Mouse (Mus musculus) lung, embryonic 14.5 days (tissue): Measurements from ENCODE around the gene Sorcs2. TPM values are rescaled to one million over a fixed set of nuclear protein-coding genes. Genes with fewer than 3 reads are reported as not detected.
A peak's percentile ranks its signal among the peaks of the same experiment; 100 is the strongest.
"Not testable (repeated sequence)": the region's sequence is repeated elsewhere in the genome, so short reads cannot be mapped to it uniquely, and the experiment has no call there.

Experiments used
- ATAC-seq: fragments of 200-750 bp; cut with Nextera tagmentation; 2 replicates; pipeline ENCODE4 v1.8.0; 2017; ENCODE audit warnings: mild to moderate bottlenecking, moderate TSS enrichment, moderate library complexity; ENCODE audit not compliant: insufficient read depth
- DNase-seq: peaks from one replicate; pipeline ENCODE4 v3.0.0-alpha.2; 2015
- H3K27ac ChIP-seq: fragments of 300-500 bp; sonication (generic); 2 replicates; pipeline ENCODE4 v1.5.1; 2014; ENCODE audit warnings: low read depth, mild to moderate bottlenecking, moderate library complexity
- H3K27me3 ChIP-seq: fragments of 300-500 bp; sonication (generic); 2 replicates; pipeline ENCODE4 v1.6.1; 2014; ENCODE audit warnings: low read length, control low read depth; ENCODE audit not compliant: insufficient read depth
- H3K36me3 ChIP-seq: fragments of 300-500 bp; sonication (generic); 2 replicates; pipeline ENCODE4 v1.6.1; 2014; ENCODE audit warnings: control low read depth; ENCODE audit not compliant: insufficient read depth
- H3K4me1 ChIP-seq: fragments of 300-500 bp; sonication (generic); 2 replicates; pipeline ENCODE4 v1.6.1; 2014; ENCODE audit warnings: antibody characterized with exemption, control low read depth; ENCODE audit not compliant: insufficient read depth
- H3K4me2 ChIP-seq: fragments of 300-500 bp; sonication (generic); 2 replicates; pipeline ENCODE4 v1.6.1; 2014; ENCODE audit warnings: mild to moderate bottlenecking
- H3K4me3 ChIP-seq: fragments of 300-500 bp; sonication (generic); 2 replicates; pipeline ENCODE4 v1.5.1; 2014; ENCODE audit warnings: low read depth, low read length
- H3K9ac ChIP-seq: fragments of 300-500 bp; sonication (generic); 2 replicates; pipeline ENCODE4 v1.6.1; 2014
- H3K9me3 ChIP-seq: fragments of 300-500 bp; sonication (generic); 2 replicates; pipeline ENCODE4 v1.6.1; 2016; ENCODE audit warnings: low read depth, low read length, control low read depth
- CTCF ChIP-seq: IDR thresholded peaks from 2 replicates; pipeline ENCODE4 v1.5.1; 2016; ENCODE audit warnings: antibody characterized with exemption, low read depth
- WGBS: fragments of 180-500 bp; shearing (Covaris S2); extraction: QIAGEN DNeasy Blood & Tissue Kit; methylation state at CpG from one replicate; pipeline ENCODE4 v1.1.7; 2014; 5-methylcytosine and 5-hydroxymethylcytosine counted together
- polyA plus RNA-seq: library from polyadenylated mRNA; unstranded; fragments of >200 nt; fragmentation: Nextera tagmentation; extraction: Ambion mirVana; gene quantifications from 2 replicates; pipeline ENCODE4 v1.2.1, GENCODE M21; 2014

Gene Sorcs2
- polyA plus RNA-seq, 1 experiment from 2014 or later = 20.6 TPM

DNA sequence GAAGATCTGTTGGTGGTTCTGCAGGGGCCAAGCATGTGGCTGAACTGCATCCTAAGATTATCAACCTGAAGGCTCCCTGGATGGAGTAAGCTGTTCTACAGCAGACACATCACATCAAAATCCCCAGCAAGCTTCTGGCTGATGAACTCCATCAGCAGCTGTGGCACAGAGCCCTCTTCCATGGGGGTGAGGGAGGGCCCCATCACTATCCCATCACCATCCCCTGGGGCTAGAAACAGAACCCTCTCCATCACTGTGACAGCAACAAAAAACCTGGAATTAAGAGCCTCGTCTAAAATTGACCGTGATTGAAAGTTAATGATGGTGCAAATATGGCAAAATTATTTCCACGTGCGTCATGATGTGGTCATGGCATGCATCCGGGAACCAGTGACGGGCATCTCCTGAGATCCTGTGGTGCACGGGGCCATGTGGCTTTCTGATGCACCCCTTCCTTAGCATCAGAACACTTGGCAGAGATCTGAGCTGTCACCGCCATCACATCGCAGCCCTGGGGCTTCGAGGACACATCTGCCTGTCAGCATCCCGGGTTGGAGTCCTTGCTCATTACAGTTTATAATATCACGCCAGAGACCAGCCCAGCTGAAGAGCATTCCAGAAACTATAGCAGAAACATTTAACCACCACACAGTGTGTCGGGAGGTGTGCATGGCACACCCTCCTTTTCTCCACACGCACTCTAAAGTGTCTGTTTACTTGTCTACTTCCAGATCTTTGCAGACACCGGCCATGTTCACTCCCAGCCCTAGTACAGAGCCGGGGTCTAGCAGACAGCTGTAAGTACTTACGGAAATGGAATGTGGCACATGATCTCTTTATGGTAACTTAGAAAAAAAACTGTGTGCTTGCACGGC, 143.1 kb downstream of the Sorcs2 start:
- Histone ChIP-seq H3K4me1 (peaks cover 13% of the 10 kb centered on the region), H3K9me3 (no peaks in the 10 kb centered on the region), H3K4me3 (no peak overlapping the region), H3K27ac (no peak overlapping the region), H3K4me2 (no peak overlapping the region; the same call in 1 of the 2 replicates), H3K36me3 (no peaks in the 10 kb centered on the region), H3K27me3 (no peaks in the 10 kb centered on the region), H3K9ac (no peak overlapping the region)
- DNase-seq (peak; percentile 71), ATAC-seq (peak; percentile 83)
- WGBS = 25% methylated on average over 18 of the region's 18 CpGs
- no peak for TF ChIP-seq CTCF

GRCm38 (mm10) chr5:36252746-36253504, 145.0 kb downstream of the Sorcs2 start:
- 47% methylated on average over 17 of the region's 17 CpGs for WGBS
- DNase-seq = peak; percentile 76
- Histone ChIP-seq H3K9me3 (no peaks in the 10 kb centered on the region), H3K27me3 (no peaks in the 10 kb centered on the region), H3K27ac (peak overlapping the region; percentile 9; the same call in 1 of the 2 replicates), H3K36me3 (no peaks in the 10 kb centered on the region), H3K4me1 (peaks cover 13% of the 10 kb centered on the region), H3K9ac (no peak overlapping the region), H3K4me2 (no peak overlapping the region), H3K4me3 (no peak overlapping the region)
- TF ChIP-seq CTCF = no peak
- ATAC-seq = no peak

- no peak for TF ChIP-seq CTCF
- no peaks in the 10 kb centered on the region for H3K9me3 ChIP-seq
- DNase-seq = no peak
- H3K4me3 ChIP-seq = no peak overlapping the region
- H3K9ac ChIP-seq = no peak overlapping the region
- peaks cover 4% of the 10 kb centered on the region; the same call in 1 of the 2 replicates for H3K4me1 ChIP-seq
- no peak overlapping the region for H3K4me2 ChIP-seq
- no peak for ATAC-seq
- H3K27me3 ChIP-seq = no peaks in the 10 kb centered on the region
- no peak overlapping the region for H3K27ac ChIP-seq
- 75% methylated on average over 3 of the region's 3 CpGs for WGBS
- H3K36me3 ChIP-seq = no peaks in the 10 kb centered on the region
Measured at GRCm38 (mm10) chr5:36248022-36248421, 149.9 kb downstream of the Sorcs2 start.

- DNase-seq, H3K9ac ChIP-seq: not testable (repeated sequence)
Measured at GRCm38 (mm10) chr5:36237526-36237925, 160.4 kb downstream of the Sorcs2 start.

DNA sequence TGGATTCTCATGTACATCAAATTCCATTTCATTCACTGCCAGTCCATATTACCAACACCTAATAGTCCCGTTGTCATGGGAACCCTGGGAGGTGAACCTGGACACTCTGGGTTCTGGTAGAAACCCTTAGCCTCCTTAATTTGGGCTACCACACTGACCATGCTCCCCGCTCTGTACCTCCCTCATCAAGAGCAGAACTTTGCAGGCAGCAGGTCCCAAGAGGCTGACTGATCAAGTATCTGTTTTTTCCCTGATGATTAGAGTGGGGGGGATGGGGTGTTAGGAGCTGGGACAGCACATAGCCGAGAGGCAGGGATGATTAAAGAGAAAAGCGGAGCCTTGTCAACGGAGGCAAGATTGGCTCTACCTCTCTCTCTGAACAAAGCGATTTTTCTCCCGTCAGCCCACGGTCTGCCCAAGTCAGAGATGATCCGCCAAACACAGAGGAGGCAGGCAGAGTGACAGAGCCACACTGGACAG, 167.6 kb downstream of the Sorcs2 start:
- WGBS = 36% methylated on average over 9 of the region's 9 CpGs
- no peak overlapping the region for H3K27ac ChIP-seq
- TF ChIP-seq CTCF = no peak
- no peak overlapping the region for H3K9ac ChIP-seq
- H3K4me3 ChIP-seq = no peak overlapping the region
- H3K36me3 ChIP-seq = no peaks in the 10 kb centered on the region
- DNase-seq = no peak
- no peak overlapping the region for H3K4me2 ChIP-seq
- H3K4me1 ChIP-seq = no peaks in the 10 kb centered on the region
- H3K27me3 ChIP-seq = no peaks in the 10 kb centered on the region
- no peak for ATAC-seq
- H3K9me3 ChIP-seq = no peaks in the 10 kb centered on the region

More at GRCm38 (mm10) chr5:36237526-36237925, 160.4 kb downstream of the Sorcs2 start:
- not testable (repeated sequence) for H3K9me3 ChIP-seq, H3K36me3 ChIP-seq, H3K4me1 ChIP-seq, H3K27me3 ChIP-seq, ATAC-seq, H3K4me2 ChIP-seq, H3K27ac ChIP-seq, H3K4me3 ChIP-seq
- 95% methylated on average over 8 of the region's 10 CpGs for WGBS

DNA sequence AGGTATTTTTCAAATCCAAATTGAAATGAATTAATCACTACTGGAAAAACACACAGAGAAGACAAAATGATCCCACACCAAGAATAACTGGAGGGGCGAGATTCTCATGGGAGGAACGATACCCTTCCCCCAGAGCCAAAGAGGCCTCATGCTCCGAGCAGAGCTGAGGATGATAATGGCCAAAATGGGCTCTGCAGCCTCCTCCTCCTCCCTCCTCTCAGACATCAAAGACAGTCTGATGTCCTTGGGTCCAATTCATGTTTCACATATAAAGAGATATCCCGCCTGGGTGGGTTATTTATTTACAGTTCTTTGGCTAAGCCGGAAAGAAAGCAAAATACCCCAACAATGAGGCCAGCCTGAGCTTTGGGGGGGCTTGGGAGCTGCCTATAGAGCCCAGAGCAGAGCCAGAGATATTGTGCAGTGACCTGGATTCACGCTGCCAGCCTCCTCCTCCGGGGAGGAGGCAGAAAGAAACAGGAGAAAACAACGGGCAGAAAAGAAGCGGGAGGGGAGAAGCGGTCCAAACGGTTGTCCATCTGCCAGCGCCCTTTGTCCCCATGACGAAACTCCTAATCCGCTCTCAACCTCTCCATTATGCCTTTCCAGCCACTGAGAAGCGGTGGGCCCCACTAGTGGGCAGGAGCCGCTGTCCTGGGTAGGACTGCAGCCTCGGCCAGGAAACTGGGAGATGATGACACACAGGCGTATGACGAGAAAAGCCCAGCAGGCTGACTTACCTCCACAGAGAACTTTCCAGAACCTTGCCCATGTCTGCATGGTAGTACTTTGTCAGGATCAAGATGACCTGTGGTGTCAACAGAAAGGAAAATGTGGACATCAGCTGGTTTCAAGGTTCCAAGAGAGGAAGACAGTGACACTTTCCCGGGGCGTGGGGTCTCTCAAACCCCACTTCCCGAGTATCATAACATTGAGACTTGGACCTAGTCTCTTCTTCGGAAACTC, 169.3 kb downstream of the Sorcs2 start:
- no peaks in the 10 kb centered on the region for H3K27me3 ChIP-seq
- H3K36me3 ChIP-seq = no peaks in the 10 kb centered on the region
- DNase-seq = peak; percentile 10
- no peak overlapping the region for H3K4me2 ChIP-seq
- no peaks in the 10 kb centered on the region for H3K9me3 ChIP-seq
- H3K9ac ChIP-seq = no peak overlapping the region
- TF ChIP-seq CTCF = no peak
- H3K4me1 ChIP-seq = no peaks in the 10 kb centered on the region
- H3K27ac ChIP-seq = no peak overlapping the region
- no peak overlapping the region for H3K4me3 ChIP-seq
- ATAC-seq = no peak
- 58% methylated on average over 23 of the region's 23 CpGs for WGBS
